Mouse (Mus musculus) liver, embryonic 16.5 days (tissue): ENCODE data around the gene Wwc2. TPM values are rescaled to one million over a fixed set of nuclear protein-coding genes. Genes with fewer than 3 reads are reported as not detected.

Experiments used
- ATAC-seq: fragments of 200-750 bp; cut with Nextera tagmentation; 2 replicates; pipeline ENCODE4 v1.8.0; 2017; ENCODE audit warnings: low read depth, mild to moderate bottlenecking, moderate number of reproducible peaks, moderate library complexity
- H3K27ac ChIP-seq: fragments of 300-500 bp; sonication (generic); 2 replicates; pipeline ENCODE4 v1.5.1; 2014; ENCODE audit warnings: mild to moderate bottlenecking, low read length
- H3K27me3 ChIP-seq: fragments of 300-500 bp; sonication (generic); 2 replicates; pipeline ENCODE4 v1.6.1; 2014; ENCODE audit warnings: low read depth, low read length, mixed read lengths; ENCODE audit not compliant: control insufficient read depth, insufficient read depth
- H3K36me3 ChIP-seq: fragments of 300-500 bp; sonication (generic); 2 replicates; pipeline ENCODE4 v1.6.1; 2014; ENCODE audit warnings: mild to moderate bottlenecking; ENCODE audit not compliant: control insufficient read depth, insufficient read depth
- H3K4me1 ChIP-seq: fragments of 300-500 bp; sonication (generic); 2 replicates; pipeline ENCODE4 v1.6.1; 2014; ENCODE audit warnings: low read depth, low read length, mixed read lengths; ENCODE audit not compliant: control insufficient read depth
- H3K4me2 ChIP-seq: fragments of 300-500 bp; sonication (generic); 2 replicates; pipeline ENCODE4 v1.6.1; 2014; ENCODE audit warnings: low read depth, low read length, mixed read lengths
- H3K4me3 ChIP-seq: fragments of 300-500 bp; sonication (generic); 2 replicates; pipeline ENCODE4 v1.5.1; 2014; ENCODE audit warnings: low read depth, mild to moderate bottlenecking, low read length
- H3K9ac ChIP-seq: fragments of 300-500 bp; sonication (generic); 2 replicates; pipeline ENCODE4 v1.6.1; 2014; ENCODE audit warnings: low read depth, low read length
- H3K9me3 ChIP-seq: fragments of 300-500 bp; sonication (generic); replicated peaks from 2 replicates; pipeline ENCODE4 v1.6.1; 2016; ENCODE audit warnings: low read length; ENCODE audit not compliant: control insufficient read depth
- WGBS: fragments of 180-500 bp; shearing (Covaris S2); extraction: QIAGEN DNeasy Blood & Tissue Kit; methylation state at CpG from one replicate; pipeline ENCODE4 v1.1.7; 2014; ENCODE audit not compliant: insufficient replicate concordance; 5-methylcytosine and 5-hydroxymethylcytosine counted together
- polyA plus RNA-seq: library from polyadenylated mRNA; unstranded; fragments of >200 nt; fragmentation: Nextera tagmentation; extraction: Ambion mirVana; gene quantifications from 2 replicates; pipeline ENCODE4 v1.2.1, GENCODE M21; 2015

Gene Wwc2
- polyA plus RNA-seq, 1 experiment from 2014 or later = 1.2 TPM

GRCm38 (mm10) chr8:47777415-47777814, 213.3 kb downstream of the Wwc2 start:
- H3K27ac ChIP-seq = no peak overlapping the region
- WGBS = 73% methylated on average over 7 of the region's 7 CpGs
- H3K9me3 ChIP-seq = no peaks in the 10 kb centered on the region
- no peak overlapping the region for H3K4me2 ChIP-seq
- H3K4me3 ChIP-seq = no peak overlapping the region
- no peaks in the 10 kb centered on the region for H3K27me3 ChIP-seq
- no peaks in the 10 kb centered on the region for H3K4me1 ChIP-seq
- no peaks in the 10 kb centered on the region for H3K36me3 ChIP-seq
- no peak overlapping the region for H3K9ac ChIP-seq
- no peak for ATAC-seq

Other genes starting within 250 kb of the Wwc2 start
- gene Cldn24, start 168.8 kb downstream of the Wwc2 start, polyA plus RNA-seq = not detected in 2 replicates
- gene Cldn22, start 166.4 kb downstream of the Wwc2 start, polyA plus RNA-seq = not detected in 2 replicates
- gene Dctd, start 108.2 kb upstream of the Wwc2 start, polyA plus RNA-seq = 4.0 and 4.6 TPM in 2 replicates